Mouse (Mus musculus): Measurements from ENCODE around the gene Slc23a2.

Slc23a2 gene

DNA sequence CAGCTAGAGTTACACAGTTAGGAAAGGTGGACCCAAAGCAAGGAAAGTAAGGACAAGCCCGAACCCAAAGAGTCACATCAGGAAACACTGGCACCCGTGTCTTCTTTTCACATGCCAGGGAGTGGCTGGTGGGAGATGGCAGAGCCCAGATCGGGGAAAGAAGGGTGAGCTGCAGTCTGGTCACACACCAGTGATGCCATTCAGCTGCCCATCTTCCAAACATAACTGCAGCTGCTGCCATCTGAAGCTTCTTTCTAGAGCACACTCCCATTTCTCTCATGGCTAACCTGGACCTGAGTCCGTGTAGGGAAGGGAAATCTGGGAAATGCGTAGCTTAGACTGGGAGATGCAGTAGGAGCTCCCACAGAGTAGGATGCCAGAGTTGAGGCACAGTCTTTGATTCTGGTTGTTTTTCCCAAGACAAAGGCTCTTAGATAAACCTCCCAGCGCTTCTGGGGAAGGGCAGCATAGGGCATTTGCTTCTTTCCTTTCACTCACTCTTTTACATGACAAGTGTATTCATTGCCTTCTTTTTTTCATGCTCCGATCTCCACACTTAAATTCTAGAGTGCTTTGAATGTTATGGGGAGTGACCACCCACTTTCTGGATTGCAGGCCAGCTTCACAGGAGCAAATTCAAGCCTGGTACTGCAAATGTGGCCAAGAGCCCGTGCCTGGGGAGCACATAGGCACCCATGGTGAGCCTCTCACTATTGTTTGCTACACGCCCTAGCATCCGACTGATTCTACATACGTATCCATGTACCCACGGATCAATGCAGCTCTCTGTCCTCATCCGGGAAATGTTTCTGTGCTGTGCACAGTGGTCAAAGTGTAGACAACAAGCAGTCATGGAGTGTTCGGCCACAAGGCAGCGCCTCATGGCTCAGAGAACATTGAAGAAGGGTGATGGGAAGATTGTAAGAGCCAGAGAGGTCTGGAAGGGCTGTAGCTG lies 100.3 kb downstream of the Slc23a2 start:
- no peak for DNase-seq

DNA sequence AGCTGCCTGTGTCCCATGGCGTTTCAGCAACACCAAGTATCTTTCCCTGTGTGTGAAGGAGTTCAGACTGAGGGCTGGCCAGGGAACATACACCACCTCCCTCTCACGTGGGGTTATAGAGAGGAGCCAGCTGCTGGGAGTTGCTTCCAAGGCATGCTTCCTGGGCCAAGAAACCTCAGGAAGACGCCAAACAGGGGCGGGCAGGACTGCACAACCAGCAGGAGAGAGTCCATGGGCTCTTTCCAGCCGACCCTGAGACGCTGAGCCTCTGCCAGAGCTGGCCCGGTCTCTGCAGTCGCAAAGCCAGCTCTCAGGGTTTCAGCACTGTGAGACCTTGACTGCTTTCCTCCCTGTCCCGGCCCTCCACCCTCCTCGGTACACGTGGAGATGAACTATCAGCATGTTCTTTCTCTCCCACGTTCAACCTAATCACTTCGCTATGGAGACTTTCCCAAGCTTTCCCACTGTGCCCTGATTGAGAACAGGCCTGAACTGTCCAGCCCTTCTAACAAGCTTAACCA lies 101.7 kb downstream of the Slc23a2 start:
- no peak for DNase-seq

DNA sequence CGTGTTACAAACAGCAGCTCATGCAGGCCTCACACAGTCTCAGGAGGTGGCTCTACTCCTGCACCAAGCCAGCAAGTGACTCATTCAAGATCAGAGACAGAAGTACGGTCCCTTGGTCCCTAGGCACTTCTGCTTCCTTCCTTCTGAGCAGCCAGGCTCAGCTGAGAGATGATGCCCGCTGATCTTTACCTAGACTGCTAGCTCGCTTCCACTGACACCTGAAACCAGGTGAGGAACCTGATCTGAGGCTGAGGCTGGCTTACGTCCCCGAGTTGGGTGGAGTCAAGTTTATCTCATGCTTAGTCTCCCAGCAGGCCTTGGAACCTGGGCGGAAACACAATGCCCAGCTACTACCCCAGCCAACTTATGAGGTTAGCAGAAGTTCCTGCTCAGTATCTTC lies 105.0 kb downstream of the Slc23a2 start:
- peak; percentile 59 for DNase-seq

DNA sequence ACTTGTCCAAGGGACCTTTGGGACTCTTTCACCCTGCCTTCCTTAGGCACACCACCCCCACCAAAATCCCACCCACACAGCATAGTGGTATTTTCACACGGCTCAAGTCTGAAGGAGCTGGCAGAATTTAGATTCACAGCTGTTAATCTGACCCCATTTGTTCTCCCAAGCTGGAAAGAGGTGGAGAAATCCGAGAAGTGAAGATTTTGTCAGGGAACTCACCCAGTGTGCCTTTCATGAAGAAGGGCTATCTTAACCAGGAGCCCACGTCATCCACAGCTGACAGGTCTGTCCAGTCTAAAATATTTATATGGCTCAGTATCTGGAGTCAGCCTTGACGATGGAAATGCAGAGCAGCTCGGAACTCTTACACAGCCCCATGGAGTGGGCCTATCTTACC lies 108.6 kb downstream of the Slc23a2 start:
- no peak for DNase-seq

DNA sequence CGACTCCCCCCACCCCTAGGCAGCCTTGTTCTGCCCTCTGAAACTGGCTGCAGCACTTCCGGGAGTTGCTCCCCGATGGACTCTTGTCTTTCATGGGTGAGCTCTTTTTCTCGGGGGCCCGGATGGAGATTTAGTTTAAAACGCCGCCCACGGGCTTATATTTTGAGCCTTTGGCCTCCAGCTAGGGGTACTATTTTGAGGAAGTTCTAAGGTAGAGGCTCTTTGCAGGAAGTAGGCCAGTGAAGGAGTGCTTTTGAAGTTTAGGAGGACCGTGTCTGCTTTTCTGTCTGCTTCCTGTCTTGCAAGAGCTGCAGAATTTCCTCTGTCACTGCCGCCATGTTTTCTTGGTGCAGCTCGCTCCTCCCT lies 109.5 kb downstream of the Slc23a2 start:
- DNase-seq = peak; percentile 67

DNA sequence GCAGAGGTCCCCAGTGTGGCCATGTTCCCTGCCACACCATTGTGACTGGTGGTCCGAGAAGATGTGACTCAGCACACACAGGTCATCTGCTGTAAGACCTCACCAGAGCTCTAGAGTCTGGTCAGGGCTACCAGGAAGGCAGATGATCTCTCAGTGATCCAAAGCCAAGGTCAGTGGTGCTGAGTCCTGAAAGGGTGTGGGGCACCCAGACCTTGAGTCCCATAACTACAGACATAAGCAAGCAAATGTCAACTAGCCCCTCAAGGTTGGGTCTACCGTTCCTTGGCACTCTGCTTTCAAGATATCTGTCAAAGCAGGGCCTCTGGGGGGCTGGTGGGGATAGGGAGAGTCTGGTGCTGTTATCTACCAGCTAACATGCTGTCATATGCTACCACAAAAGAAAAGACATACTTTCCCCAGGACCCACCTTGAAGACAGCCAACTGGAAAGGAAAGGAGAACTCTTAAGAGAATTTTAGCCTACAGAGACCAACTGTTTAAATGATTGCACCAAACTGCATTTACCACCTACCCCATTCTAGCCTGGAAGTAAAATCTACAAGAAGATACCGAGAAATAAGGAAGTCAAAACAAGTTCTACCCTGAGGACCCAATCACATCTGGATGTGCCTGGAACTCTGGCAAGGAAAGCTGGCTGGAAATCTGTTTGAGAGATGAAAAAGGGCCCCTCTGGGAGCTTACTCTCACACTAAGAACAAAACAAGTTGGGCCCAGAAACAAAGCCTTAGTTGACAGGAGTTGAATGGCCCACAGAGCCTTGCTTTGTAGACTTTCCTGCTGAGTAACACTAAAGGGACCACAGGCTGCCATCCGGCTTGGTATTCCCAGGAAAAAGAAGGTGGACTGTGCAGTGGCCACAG lies 110.1 kb downstream of the Slc23a2 start:
- no peak for DNase-seq

DNA sequence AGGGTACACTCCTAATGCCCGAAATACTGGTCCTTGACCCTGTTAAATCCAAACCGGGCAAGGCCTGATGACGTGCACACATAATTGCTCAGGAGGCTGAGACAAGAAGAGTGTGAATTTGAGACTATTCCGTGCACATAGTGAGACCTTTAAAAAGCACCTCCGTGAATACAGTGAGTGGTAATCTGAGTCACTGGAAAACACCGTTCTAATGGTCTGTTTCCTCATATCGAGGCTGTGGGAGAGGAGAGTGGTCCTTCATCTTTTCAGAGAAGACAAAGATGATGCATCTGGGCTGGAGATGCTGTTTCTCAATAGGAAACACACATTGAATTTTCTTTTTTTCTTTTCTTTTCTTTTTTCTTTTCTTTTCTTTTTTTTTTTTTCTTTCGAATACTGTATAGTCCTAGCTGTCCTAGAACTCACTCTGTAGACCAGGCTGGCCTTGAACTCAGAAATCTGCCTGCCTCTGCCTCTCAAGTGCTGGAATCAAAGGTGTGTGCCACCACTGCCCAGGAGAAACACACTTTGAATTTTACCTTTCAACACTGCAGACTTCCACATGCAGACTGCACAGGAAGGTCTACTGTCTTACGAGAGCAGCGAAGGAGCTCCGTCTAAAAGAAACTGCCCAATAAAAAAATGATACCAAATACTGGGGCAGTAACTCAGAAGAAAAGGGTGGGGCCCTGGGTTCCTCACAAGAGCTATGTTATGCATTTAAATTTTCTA lies 113.4 kb downstream of the Slc23a2 start:
- no peak for DNase-seq

DNA sequence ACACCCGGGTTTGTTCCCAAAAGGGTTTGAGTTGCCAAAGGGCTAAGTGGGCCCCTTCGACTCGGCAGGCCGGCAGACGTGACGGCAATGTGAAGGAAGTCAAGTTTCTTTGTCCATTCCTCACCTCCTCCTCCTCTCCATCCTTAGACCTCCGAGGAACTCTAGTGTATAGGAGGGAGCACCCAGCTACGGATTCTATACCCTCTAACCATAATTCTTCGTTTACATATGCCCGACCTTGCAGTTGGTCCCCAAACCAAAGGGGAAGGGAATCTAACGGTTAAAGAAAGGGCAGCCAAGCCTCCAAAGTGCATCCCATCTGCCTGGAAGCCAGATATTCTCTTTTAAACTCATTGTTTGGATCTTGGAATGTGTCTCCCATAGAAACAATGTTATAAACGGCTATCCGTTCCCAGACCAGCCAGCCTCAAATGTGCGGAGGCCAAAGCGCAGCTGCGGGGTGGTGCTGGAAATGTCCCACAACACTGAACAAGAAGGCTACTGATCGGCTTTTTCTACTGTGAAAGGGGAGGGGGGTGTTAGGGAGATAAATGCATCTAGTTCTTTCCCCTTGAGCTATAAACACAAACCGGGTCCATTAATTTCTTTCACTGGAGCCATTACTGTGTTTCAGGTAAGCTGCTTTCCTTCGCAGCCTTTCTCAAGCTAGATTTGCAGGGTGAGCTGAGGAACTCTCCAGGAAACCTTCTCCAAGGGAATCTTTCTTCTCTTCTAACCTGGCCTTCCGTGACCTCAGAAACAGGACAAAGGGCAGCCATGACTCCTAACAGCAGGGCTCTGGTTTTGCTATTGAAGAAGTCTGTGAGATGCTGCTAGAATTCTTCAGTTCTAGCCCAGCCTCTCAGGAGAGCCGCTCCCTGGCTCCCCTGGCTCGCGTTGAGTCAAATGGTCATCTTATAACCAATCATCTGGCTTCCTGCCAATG lies 114.2 kb downstream of the Slc23a2 start:
- DNase-seq = no peak

DNA sequence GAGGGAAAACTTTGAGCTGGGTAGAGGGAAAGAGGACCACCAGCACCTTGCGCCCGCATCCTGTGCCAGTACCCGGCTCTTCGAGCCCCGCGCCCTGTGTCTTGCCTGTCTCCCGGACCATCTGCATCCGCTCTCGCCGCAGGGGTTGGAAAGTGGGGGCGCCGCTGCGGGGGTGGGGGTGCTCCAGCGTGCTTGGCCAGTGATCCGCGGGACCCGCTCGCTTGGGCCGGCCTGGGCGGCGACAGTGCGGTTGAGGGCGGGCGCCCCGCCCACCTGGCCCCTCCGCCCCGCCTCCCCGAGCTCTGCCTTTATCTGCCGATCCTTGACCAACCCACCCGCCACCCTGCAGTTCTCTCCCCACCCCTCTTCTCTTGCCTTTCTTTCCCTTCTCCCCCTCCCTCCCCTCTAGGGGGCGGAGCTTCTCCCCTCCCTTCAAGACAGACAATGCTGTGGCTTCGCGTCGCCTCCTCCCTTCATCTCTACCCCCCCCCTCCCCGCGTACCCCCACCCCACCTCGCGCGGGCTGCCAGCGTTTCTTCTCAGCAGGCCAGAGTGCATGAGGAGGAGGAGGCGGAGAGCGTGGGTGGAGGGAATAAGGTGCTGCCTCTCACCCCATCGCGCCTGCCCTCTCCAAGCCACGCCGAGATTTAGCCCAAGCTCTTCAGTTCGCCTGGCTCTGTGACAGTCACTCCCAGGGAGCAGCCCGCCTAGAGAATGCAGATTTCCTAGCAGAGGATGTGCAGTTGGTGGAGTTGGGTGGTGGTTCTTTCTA lies 115.1 kb downstream of the Slc23a2 start, which contains the start of gene Rassf2:
Gene Rassf2 (minus strand): TSS at position 613 of the 772 bp plus-strand sequence.
- DNase-seq = peak; percentile 94

DNA sequence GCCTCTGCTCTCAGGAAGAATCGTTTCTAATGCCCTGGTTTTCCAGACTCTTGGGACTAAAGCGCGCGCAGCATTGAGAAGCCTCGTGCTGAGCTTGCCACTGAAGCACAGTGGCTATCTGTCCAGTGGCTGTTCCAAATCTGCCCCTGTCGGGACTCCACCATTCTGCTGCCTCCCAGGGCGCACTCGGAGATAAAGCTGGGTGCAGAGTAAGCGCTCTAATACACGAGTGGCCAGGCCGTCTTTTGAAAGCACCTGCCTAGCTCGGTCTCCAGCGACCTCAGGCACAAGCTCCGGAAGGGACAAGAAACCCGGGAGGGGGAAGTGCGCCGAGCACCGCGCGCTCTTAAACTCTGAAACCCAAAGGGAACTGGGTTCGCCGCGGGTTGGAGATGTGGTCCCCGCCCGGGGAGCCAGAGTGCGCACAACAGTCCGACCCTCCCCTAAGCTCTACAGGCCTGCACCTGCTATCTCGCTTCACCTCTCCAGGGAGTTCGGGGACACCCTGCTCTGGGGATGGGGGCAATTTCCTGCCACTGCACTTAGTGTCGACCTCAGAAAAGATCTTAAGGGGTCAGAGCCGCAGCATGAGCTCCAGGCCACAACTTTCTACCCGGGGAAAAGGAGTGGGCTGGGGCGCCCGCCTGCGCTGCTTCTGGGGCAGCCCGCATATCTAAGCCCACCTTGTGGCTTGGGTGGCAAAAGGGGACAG lies 115.9 kb downstream of the Slc23a2 start:
- DNase-seq = peak; percentile 80

DNA sequence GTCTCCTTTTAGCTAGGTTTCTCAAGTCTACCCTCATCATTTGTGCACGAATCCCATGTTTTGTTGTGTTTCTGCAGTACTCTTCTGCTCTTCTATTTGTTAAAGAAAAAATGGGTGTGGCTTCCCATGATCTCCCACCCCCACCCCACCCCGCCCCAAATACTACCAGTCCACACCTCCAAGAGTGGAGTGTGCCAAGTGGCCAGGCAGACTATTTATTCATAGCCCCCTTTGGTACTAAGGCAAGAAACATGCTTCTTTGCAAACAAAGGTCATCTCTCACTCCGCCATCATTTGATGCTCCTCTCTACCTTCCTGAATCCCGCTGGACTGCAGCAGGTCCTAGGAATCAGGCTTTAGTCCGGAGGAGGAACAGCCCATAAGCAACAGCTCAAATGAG lies 116.8 kb downstream of the Slc23a2 start:
- no peak for DNase-seq

DNA sequence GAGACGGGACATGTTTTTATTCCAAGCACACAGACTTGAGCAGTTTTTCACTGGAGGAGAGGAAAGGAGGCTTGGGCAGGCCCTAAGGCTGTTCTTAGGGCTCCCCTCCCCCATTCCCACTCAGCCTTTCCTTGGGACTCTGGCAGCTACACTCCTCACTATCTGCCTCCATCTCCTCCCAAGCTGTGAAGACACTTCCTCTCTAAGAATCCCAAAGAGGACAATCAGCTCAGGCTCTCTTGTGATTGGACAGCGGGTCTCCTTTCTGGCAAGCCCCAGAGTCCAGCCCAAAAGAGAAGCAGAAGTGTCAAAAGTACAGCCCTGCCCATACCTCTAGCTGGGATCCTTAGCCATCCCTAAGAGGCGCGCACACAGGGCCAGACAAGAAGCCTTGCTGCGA lies 117.5 kb downstream of the Slc23a2 start:
- no peak for DNase-seq

DNA sequence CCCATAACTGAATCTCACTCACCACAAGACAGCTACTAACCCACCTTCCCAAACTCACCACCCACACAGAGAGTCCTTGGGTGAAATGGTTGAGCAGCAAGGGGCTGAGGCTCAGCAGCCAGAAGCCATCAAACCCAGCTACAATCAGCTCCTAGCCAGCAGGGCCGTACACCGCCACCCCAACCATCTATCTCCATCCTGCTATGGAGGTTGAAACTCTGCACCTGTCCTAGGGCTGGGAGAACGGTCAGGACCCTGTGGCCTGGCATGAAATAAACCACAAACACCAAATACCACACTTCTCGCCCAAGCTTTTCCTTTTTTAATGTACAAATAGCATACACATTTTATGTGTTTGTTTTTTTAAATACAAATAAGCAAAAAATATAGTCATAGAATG lies 120.9 kb downstream of the Slc23a2 start:
- no peak for DNase-seq

DNA sequence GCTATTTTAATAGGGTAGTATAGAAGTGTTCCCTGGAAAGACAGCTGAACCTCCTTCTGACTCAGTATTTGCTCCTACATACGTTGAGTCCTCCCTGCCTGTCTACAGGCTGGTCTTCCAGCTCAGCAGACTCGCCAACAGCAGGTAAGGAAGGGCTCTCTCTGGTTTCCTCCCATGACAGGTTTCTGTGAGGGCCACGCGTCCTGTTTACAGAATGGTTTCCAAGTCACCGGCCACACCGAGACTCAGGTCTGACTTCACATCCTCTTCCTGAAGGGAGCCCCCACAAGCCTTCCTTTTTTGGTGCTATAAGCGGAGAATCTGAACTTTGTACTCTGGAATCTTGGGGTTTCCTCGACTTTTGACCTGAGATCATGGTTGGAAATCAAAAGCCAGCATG lies 122.3 kb downstream of the Slc23a2 start:
- peak; percentile 67 for DNase-seq

DNA sequence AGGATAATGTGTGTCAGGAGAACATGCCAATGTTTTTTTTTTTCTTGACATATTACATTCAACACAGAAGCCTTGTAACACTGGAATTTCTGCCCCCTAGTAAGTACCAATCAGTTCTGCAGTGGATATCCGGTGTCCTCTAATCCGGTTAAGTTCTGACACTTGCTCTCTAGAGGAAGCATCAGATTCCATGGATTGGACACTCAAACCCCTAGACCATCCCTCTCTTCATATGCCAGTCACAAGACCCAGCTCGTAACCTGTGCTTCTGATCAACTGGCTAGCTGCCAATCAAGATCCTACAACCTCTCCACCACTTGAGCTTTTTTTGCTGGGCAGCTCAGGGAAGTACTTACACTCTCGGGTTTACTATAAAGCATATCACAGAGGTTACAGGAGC lies 123.3 kb downstream of the Slc23a2 start:
- no peak for DNase-seq

DNA sequence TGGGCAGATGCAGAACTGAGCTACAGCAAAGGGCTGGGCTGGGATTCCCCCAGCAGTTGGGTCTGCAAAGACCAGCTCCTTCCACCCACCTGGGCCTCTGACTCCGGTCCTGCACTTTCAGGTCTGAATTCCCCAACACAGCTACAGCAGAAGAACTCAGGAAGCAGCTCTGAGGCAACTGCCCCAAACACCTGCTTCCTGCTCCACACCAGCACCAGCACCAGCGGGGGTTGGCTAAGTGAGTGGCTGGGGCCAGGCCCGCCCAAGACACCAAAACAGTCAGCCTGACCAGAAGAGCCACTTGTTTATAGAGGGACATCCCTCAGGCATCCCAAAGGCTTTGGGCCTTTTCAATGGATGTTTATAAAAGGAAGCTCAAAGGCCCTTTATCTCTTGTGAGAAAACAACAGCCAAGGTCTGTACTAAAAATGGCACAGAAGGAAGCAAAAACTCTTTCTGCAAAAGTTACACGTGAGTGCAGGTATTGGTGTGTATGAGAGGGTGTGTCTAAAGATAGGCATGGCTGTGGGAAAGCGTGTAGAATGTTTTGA lies 123.8 kb downstream of the Slc23a2 start:
- peak; percentile 85 for DNase-seq

DNA sequence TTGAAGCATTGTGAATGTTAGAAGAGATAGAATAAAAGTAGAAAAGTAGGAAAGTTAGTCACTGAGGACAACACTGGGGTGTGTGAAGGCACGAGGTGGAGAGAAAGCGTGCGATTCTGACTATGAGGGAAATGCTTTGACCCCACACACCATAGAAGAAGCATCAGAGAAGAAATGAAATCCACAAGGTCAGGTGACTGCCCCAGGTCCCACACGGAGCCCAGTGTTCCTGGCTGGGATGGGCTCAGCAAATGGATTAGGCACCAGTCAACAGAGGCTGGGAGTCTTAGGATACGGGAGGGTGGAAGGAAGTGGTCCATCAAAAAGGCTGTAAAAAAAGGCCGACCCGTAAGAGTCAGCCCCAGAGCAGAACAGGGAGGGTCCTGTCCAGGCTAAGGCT lies 124.5 kb downstream of the Slc23a2 start:
- DNase-seq = peak; percentile 44

DNA sequence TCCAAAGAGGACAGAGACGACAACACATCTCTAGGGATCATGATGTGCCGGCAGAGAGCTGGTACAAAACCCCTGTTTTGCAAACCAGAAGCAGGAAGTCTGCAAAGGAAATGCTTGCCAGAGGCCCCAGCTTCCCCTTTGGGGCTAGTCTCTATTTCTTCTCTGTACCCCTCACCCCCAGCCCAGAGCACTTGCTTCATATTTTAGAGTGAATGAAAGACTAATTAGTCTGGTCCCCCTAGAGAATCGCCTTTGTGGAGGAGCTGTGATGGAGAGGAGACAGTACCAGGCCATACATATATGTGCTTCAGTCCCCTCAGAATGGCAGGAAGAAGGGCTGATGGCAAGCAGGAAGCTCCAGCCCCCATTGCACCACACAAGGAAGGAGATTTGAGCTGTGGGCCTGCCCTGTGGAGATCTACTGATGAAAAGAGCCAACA lies 125.5 kb downstream of the Slc23a2 start:
- peak; percentile 76 for DNase-seq

DNA sequence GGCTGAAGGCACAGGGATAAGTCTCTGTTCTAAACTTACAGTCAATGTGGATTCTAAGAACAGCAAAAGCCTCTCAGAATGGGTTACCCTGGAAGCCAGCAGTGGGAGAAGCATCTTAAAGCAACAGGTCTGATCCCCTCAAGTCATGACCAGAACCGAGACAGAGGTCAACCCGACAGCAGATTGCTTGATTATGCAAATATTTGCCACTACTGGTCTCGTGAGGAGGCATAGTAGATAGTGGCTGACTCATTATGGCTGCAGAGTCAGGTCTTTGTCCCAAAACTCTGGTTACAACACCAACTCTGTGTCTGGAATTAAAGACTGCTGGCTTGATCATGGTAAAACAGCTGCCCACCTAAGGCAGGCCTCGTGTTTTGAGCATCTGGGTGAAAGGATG lies 126.8 kb downstream of the Slc23a2 start:
- DNase-seq = no peak

DNA sequence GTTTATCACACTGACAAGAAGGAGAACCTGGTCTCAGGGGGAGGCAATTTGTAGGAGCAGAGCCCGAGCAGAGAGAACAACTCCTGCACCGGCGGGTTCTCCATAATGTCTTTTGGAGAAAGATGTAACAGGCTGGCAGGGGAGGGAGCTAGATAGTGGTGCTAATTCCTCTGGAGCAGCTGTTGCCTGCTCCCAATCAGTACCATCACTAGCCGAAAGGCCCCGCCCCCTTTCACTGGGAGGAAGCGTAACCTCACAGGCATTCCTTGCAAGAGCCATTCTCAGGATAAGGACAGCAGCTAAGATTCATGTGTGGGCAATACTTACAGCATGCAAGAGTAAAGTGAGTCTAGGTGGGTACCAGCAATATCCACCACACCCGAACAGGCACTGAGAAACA lies 127.3 kb downstream of the Slc23a2 start:
- peak; percentile 59 for DNase-seq

Measured in thymus, postnatal 14 days (tissue).